Mouse (Mus musculus) lung, postnatal 25 days (tissue): ENCODE measurements around the gene Des.

Source experiments
- DNase-seq: peaks from one replicate; pipeline ENCODE4 v3.0.0; 2022; ENCODE audit warnings: low spot score

Gene Des

DNA sequence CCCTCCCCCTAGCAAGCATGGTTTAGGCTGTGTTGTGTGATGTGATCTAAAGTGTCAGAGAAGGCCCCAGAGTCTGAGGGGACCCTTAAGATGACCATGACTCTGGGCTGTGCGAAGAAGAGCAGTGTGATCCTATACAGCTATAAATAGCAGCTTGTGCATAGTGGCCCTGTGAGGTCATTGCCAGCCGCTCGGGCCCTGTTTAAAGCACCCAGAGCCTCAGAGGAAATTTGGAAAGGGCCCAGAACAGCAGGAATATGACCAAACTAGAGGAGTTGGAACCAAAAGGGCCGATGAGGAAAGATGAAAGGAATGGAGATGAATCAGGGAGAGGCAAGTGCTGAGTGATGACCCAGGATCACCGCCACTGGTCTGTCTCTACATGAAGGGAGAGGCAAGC, 12.8 kb upstream of the Des start:
- no peak for DNase-seq

DNA sequence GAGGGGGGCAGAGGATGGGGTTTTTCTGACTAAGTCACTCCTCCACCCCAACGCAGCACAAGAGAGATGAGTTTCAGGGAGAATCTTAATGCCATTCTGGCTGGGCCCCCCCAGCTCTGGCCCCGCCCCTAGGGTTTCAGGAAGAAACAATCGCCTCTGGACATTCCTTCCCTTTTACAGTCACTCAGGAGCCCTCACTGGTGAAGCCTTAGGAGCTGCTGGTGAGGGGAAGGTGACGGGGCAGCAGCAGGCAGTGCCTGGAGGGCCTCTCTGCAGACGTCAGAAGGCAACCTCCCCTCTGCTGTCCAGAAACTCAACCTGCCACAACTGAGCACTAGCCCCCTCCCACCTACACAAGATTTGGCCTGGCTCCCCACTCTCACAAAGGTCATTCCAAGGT, 10.9 kb upstream of the Des start:
- DNase-seq = no peak

DNA sequence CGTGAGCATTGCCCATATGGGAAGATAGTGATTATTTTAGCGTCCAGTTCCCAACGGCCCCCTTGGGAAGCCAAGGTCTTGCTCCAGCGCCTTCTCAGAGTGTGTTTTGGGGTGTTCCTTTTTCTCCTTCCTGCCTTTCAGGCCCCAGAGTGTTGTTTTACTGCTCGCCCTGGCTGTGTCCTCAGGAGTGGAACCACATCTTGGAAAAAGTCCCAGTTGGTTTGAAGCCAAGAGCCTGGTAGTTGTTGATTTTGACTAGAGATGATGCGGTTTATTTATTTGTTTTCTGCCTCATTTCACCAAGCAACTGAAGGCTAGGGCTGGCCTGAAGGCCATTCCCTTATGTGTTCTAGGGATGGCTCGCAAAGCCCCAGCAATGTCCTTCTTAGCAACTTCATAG, 2.9 kb upstream of the Des start:
- DNase-seq = peak; percentile 48

DNA sequence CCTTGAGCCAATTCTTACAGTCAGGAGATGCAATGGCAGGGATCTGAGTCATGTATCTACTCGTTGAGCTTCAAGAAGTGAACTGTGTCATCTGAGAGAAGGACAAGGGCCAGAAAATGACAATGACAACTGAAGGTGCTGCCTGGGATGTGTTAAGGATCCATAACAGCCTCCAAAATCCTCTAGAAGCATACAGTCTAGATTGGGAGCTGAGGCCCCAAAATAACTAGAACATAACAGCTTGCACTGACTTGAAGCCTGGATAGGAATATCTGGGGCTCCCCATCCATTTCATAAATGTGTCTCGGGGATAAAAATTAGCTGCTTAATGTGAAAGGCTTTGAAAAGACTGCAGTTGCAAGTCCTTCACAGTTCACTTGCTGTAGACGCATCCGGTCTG, 2.1 kb upstream of the Des start:
- DNase-seq = no peak

DNA sequence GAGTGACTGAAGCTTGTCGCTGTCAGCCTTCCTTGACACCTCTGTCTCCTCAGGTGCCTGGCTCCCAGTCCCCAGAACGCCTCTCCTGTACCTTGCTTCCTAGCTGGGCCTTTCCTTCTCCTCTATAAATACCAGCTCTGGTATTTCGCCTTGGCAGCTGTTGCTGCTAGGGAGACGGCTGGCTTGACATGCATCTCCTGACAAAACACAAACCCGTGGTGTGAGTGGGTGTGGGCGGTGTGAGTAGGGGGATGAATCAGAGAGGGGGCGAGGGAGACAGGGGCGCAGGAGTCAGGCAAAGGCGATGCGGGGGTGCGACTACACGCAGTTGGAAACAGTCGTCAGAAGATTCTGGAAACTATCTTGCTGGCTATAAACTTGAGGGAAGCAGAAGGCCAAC, 783 bp upstream of the Des start:
- DNase-seq = no peak

DNA sequence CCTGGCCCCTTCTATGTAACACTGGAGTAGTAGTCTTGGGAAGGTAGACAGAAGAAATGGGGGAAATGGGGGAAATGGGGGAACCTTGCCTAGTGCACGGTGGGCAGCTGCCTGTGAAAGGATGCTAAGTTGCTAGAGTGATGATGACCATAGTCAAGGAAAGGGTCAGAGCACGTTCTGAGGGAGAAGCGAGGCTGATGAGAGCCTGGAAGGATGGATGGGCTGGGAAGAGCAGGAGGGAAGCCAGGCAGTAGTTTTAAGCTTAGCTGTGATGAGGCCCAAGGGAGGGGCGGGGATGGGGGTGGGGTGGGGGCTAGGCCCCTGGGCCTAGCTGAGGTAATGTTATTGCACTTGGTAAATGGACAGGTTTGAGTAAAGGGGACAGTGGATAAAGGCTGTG, 994 bp downstream of the Des start:
- DNase-seq = no peak

DNA sequence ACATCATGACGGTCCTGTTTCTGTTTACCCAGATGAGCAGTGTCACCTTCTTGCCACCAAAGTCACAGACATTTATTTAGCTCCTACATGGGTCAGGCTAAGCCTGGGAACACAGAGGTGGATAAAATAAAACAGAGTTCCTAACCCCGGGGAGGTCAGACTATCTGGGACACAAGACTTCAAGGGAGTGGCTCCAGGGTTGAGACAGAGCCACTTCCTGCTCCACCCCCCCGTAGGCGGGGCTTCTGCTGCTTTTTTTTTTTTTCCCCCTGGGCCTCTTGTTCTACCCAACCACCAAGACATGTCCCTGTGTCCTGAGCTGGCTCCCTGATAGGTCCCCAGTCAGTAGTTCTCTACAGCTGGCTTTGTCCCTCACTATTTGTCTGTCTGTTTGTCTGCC, 1.6 kb downstream of the Des start:
- DNase-seq = peak; percentile 24

DNA sequence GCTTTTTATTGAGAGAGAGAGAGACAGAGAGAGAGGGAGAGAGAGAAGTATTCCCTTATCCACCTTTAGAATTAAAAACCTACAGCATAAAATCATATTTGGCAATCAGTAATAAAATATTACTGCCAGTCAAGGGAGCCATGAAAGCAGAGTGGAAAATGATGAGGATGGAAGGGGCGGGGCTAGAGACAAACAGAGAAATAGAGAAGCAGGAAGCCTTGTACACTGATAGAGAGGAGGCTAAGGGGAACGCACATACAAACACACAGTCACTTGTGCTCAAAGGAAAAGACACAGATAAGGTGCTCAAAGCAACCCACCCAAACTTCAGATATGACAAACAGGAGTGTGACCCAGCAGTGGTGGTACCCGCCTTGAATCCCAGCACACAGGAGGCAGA, 3.7 kb downstream of the Des start:
- no peak for DNase-seq

DNA sequence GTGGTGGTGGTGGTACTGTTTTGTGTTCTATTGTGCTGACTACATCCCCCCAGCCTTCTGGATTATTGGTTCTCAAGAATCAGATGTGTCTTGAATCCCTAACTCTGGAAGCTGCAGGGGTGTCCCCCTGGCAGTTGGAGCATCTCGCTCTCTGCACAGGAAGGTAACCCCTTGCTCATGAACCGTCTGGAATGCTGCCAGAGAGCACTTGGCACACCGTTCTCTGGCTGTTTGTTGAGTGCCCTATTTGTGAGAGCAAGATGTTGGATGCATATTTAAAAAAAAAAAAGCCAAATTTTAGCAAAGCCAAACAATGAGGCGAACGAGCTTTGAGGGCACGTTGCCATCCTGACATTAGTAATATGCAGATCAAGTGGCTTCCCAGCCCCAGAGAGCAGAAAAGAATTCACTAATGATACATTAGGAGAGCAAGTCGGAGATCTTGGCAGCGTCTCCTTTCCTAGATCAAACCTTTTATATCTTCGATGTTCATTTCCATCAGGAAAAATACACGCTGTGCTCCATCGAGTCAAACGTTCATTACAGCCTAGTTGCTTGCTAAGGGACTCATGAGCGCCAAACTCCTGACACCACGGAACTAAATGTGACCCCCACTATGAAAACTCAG, 5.5 kb downstream of the Des start:
- no peak for DNase-seq

DNA sequence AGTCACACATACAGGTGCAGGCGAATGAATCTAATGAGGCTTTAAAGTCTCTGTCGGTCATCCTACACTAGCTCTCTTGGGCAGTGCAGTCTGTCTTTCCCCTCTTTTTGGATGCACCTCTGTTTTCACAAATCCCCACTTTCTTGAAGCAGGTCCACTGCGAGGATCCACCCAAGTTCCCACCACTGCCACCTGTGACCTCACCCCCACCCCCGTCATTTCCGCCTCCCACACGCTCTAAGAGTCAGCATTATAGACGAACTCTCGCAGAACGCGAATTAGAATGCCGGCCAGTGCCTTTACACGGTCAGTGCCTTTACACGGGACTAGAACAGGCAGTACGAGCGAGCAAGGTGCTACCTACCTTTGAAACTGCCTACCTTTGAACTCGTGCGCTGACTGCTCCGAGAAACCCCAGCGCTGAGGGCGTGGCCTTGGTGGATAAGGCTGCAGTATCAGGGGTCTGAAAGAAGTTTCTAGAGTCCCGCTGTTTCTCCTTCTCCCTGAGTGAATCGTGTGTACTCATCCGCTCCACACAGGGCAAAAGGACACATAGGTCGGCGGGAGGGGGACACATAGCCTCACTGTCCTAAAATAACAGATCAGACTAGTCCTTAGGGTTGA, 9.3 kb downstream of the Des start:
- DNase-seq = no peak

DNA sequence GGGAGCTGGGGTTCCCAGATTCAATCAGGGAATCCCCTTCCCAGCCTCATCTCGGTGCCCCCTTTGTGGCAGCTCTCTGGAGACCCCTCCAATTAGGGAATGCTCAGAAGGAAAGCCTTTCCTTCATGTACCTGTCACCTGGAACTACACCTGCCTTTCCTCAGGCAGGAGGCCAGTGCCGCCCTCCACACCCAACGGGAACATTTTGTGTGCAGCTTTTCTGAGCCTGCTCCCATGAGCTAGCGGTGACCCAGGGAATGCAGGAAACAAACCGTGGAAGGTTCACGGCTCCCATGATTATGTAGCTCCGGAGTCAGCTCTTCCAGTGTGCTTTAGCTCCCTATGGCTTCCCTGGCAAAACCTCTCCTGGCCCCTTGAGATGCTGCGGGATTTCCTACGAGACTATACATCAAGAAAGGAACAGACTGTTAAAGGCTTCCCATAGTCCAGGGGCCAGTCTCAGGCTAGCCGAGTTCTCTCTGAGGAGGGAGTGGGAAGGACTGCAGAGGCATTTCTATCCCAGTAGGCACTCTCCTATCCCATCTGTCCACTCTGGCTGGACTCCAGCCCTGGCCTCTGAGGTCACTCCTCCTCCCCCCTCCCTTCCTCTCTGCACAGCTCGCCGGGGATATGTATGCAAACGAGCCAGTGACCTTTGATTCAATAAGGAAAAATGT, 10.0 kb downstream of the Des start:
- DNase-seq = peak; percentile 37

DNA sequence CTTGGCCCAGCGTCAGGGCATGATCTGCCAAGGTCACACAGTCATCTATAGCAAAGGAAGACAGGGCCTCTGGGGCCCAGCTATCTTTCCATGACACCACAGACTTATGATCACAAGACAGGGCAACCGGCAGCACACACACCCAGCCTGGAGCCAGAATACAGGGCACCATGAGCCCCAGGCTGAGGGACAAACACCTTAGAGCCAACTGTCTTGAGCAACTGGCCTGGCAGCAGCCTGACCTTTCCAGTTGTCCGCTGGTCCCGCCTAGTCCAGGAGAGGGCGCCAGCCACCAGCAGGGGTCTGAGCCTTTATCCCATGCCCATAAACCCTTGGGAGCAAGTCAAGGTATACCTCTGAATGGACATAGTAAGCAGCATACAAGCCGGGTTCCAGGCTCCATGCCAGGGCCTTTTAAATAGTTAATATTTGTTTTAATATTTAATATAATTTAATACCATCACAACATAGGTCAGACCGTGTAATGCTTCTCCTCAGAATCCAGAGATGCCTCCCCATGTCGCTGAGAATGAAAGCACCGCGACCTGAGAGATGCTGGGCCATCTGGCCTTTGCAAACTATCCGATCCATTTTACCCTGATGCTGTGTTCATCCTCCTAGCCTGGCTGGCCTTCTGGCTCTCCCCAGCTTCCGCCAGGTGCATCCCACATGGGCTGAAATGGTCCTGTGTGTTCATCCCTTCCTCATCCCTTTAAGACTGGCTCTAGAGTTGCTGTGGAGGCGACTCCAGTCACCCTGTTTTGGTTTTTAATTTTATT, 11.4 kb downstream of the Des start:
- peak; percentile 24 for DNase-seq

DNA sequence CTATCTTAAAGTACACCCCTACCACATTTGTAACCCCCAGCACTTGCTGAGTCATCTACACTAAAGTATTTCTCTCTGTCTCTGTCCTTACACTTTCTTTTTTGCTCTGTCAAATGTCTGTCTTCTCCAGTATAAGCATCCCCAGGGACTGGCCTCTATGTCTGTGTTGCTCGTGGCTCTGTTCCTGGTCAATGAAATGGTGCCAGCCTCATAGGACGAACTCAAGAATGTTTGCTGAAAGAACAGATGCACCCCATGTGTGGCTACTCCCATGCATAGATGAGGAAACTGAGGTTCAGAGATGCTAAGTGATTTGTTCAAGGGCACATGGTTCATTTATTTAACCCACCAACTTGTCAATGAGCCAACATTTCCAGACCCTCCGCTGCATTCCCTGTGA, 12.3 kb downstream of the Des start:
- DNase-seq = no peak

DNA sequence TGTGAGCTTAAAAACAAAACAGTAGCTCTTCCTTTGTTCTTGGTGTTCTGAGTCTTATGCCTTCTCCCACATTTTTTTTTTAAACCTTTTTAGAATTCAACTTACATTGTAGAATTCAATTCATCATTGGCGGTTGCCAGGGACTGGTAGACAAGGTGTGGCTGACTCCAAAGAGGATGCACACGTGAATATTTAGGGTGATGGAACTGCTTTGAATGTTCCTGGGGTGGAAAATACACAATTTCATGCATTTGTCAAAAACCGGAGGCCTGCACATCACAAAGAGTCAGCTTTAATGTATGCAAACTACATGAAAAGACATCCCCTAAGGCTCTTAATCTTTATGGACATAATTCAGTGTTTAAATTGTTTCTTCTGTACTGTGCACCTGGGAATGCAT, 13.1 kb downstream of the Des start:
- DNase-seq = no peak

DNA sequence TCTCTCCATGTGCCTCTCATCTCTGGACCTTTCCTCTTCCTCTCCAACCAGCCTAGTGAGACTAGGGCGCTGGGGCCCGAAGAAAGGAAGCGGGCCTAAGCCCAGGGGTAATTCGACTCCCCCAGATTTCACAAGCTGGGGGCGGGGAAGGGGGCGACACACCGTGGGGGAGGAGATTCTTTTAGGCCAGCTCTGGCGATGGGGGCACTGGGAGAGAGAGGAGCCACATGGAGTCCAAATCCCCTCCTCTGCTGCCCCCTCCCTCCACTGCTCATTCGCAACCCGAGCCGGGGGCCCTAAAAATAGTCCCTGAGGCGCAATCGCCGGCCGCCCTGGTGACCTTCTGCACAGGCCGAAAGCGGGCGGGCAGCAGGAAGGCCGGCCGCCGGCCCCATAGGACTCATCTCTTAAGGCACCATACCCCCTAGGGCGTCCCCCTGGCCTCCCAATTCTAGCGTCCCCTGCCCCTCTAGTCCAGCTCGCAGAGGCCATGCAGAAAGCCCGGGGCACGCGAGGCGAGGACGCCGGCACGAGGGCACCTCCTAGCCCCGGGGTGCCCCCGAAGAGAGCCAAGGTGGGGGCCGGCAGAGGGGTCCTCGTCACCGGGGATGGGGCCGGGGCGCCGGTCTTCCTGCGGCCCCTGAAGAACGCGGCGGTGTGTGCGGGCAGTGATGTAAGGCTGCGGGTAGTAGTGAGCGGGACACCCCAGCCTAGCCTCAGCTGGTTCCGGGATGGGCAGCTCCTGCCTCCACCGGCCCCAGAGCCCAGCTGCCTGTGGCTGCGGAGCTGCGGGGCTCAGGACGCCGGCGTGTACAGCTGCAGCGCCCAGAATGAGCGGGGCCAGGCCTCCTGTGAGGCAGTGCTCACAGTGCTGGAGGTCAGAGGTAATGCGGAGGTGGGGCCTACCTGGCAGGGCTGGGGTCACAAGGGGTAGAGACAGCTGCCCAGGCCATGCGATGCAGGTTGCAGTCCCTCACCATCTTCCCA, 15.1 kb downstream of the Des start, which contains the start of gene Speg:
TSS of gene Speg (plus strand) at position 348 of the 987 bp plus-strand sequence.
- no peak for DNase-seq

DNA sequence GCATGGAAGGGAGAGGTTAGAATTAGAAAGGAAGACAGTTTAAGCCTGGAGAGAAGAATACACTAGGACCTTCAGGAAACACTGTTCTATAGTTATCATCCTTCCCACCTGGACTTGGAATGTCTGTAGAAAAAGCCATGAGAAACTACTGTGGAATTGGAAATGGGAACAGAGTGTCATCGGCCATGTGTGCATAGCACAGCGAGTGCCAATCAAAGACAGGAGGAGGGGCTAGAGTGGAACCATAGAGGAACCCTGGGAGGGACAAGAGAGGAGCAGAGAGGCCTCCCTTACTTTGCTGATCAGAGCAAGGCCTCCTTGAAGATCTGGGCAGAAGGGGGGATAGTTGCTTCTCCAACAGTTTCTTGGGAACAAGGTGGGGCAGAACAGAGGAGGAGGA, 19.1 kb downstream of the Des start:
- DNase-seq = no peak

DNA sequence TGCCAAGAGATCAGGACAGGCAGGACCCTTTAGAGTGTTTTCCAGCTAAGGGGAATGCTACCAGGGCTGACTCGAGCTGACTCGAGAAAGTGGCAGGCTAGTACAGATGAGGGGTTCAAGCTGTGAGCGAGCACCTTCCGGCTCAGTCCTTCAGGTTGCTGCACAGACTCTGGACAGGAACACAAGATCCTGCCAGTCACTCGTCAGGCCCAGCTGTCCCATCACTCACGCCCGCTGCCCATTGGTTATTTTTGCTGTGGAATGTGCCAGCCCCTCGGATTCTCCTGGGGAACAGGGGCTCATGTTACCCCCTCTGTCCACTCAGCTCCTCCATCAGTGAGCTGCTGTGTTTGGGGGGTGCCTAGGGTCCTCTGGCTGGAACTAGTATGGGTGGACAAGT, 19.8 kb downstream of the Des start:
- DNase-seq = no peak

DNA sequence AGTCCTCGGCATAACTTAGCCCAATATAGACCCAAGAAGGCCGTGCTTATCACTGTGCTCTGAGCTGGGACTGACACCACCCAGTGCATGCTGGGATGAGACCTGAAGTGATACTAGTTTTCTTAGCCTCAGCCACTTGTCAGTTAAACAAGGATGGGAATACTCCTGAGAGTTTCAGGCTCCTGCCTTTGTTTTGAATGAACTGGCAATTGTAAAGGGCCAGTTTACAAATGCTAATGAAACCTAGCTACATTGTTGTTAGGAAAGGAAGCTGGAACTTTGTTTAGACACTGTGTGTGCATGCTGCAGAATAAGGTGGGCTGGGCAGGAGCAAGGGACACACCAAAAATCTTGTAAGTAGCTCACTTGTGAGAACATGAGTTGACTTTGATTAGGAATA, 20.8 kb downstream of the Des start:
- no peak for DNase-seq

DNA sequence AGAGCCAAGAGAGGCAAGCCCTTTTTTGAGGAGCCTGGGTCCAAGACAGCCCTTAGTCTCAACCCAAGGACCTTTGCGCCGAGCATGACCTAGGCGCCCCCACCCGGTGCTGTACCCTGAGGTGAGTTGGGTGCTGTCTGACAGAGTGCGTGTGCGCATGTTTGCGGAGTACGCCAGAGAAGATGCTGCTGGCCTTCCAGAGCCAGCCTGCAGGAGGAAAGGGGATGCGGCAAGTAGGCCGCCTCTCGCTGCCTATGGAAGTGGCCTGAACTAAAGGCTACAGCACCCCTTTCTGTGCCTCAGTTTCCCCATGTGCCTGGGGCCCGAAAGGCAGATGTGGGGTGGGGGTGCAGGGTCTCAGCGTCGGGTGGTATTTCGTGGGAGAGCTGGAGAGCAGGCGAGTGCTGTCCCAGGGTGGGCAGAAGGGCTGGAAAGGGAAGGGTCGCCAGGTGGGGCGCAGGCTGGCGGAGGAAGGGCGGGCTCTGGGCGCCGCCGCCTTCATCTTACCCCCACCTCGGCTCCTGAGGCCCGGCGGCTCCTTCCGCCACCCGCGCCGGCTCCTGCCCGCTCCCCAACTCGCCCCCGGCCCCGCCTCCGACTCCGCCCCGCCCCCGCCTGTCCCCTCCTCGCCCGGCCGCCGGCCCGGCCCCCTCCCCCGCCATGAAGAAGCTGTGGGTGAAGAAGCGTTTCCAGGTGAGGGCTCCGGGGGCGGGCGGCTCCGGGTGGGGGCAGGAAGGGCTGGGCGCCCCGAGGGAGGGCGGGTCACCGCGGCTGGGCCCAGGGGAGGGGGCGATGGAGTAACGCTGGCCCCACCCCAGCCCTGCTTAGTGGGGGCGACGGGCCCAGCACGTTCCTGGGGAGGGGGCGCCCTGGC, 21.6 kb downstream of the Des start:
- no peak for DNase-seq

DNA sequence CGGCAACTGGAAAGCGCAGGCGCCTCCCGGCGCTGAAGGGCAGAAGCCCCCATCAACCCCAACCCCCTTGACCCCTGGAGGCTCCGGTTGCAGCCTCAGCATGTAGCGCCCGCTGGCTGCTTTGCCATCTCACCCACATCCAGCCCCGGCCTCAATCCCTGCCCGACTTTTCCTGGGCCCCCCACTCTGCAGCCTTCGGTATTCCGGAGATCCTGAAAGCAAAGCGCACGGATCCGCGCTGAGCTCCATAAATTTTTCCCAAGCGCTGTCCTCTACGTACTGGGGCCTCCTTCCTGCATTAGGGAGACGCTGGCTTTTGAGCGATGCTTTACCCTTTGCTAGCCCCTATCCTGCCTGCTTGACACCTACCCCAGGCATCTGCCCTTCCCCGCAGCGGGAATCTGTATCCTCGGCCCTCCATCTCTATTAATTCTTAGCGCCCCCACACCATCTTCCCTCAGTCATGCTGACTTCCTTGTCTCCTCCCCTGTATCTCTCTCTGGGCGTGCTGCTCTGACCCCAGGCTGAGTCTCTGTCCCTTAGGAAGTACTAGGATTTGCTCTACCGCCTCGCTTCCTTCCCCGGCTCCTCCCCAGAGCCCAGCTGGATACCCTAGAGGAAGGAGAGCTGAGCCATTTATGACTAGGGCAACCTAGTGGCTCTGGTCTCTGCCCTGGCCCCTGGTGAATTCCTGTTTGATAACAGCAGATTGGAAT, 22.4 kb downstream of the Des start:
- DNase-seq = no peak
